Mouse (Mus musculus): ENCODE data around the gene Hist2h4.
A peak's percentile ranks its signal among the peaks of the same experiment; 100 is the strongest.
"Not testable (repeated sequence)": the region's sequence is repeated elsewhere in the genome, so short reads cannot be mapped to it uniquely, and the experiment has no call there.

Hist2h4 gene

GRCm38 (mm10) chr3:96268776-96269378, 5.8 kb upstream of the Hist2h4 start:
- not testable (repeated sequence) for DNase-seq

- DNase-seq, result peak; percentile 60
Observed at GRCm38 (mm10) chr3:96268051-96268775, 5.1 kb upstream of the Hist2h4 start, which contains the start of gene Hist2h3b. TSS of gene Hist2h3b (plus strand) at chr3:96268654.

GRCm38 (mm10) chr3:96267541-96267940, 4.4 kb upstream of the Hist2h4 start:
- DNase-seq, result no peak

GRCm38 (mm10) chr3:96266132-96266710, 3.1 kb upstream of the Hist2h4 start:
- DNase-seq, result no peak

GRCm38 (mm10) chr3:96264404-96264949, 1.4 kb upstream of the Hist2h4 start:
- DNase-seq, result no peak

- no peak for DNase-seq
Observed at GRCm38 (mm10) chr3:96263558-96264403, 670 bp upstream of the Hist2h4 start.

GRCm38 (mm10) chr3:96262216-96262875, 765 bp downstream of the Hist2h4 start:
- DNase-seq, result peak; percentile 71

GRCm38 (mm10) chr3:96261623-96262022, 1.5 kb downstream of the Hist2h4 start:
- DNase-seq, result no peak

GRCm38 (mm10) chr3:96260220-96260619, 2.9 kb downstream of the Hist2h4 start:
- DNase-seq, result no peak

- DNase-seq, result no peak
Observed at GRCm38 (mm10) chr3:96257190-96257589, 5.9 kb downstream of the Hist2h4 start.

- DNase-seq, result no peak
Observed at GRCm38 (mm10) chr3:96255926-96256593, 7.1 kb downstream of the Hist2h4 start.

GRCm38 (mm10) chr3:96254683-96255355, 8.3 kb downstream of the Hist2h4 start:
- no peak for DNase-seq

GRCm38 (mm10) chr3:96251787-96252186, 11.3 kb downstream of the Hist2h4 start:
- DNase-seq, result no peak

GRCm38 (mm10) chr3:96250890-96251289, 12.2 kb downstream of the Hist2h4 start:
- DNase-seq, result no peak

- DNase-seq, result no peak
Observed at GRCm38 (mm10) chr3:96249034-96249345, 14.1 kb downstream of the Hist2h4 start.

- DNase-seq, result no peak
Observed at GRCm38 (mm10) chr3:96248141-96249033, 14.7 kb downstream of the Hist2h4 start.

- DNase-seq, result no peak
Observed at GRCm38 (mm10) chr3:96247356-96248140, 15.6 kb downstream of the Hist2h4 start.

GRCm38 (mm10) chr3:96246427-96246856, 16.7 kb downstream of the Hist2h4 start, which contains the start of gene Hist2h3c1:
TSS of gene Hist2h3c1 (plus strand) at chr3:96246685.
- not testable (repeated sequence) for DNase-seq

- not testable (repeated sequence) for DNase-seq
Observed at GRCm38 (mm10) chr3:96246018-96246417, 17.1 kb downstream of the Hist2h4 start.

Measured in right cerebral cortex, postnatal 14 days (tissue).